Comparison of ENCODE assay signal across 8 mouse cellular contexts in genomic region chr6:100731996-100732375, GRCm38 (mm10). TPM values are rescaled to one million over a fixed set of nuclear protein-coding genes. Genes with fewer than 3 reads are reported as not detected.
DNase-seq lines count a peak whose midpoint lies in the region; ATAC-seq and TF ChIP-seq lines count a peak whose summit lies in the region.

No protein-coding gene starts in this region.

- TF ChIP-seq EP300 in heart, adult 2 months (IDR thresholded peaks at IDR 0.05; ENCODE audit: insufficient read depth, low read depth, low read length), result no peak

- H3K9ac ChIP-seq in heart, adult 2 months (ENCODE audit: low read depth, low read length), result no peak overlapping the region
- no peak overlapping the region for H3K9ac ChIP-seq in heart, embryonic 12.5 days
- H3K9ac ChIP-seq in hindbrain, embryonic 14.5 days, result no peak overlapping the region

- H3K4me1 ChIP-seq in heart, adult 2 months (ENCODE audit: control insufficient read depth, insufficient read depth, low read length), result peaks cover 1% of the 10 kb centered on the region; the same call in 1 of the 2 replicates
- H3K4me1 ChIP-seq in heart, embryonic 12.5 days (replicated peaks), result peaks cover 4% of the 10 kb centered on the region; the same call in 1 of the 2 replicates
- H3K4me1 ChIP-seq in hindbrain, embryonic 14.5 days (replicated peaks; ENCODE audit: control insufficient read depth, insufficient read depth, low read length), result no peaks in the 10 kb centered on the region

- peak; percentile 73 to 86 for DNase-seq in heart, adult 2 months
- peak; percentile 7 to 40 for DNase-seq in adrenal gland, postnatal 36 days
- DNase-seq in heart, adult 9 months (ENCODE audit: low spot score in 2 of 2), result peak; percentile 87 to 90
- DNase-seq in layer of hippocampus, adult 18-20 months (ENCODE audit: low spot score in 2 of 2), result peak; percentile 23 to 61
- DNase-seq in lung, postnatal 25 days (ENCODE audit: low spot score), result peak; percentile 69
- DNase-seq in hindbrain, embryonic 14.5 days (ENCODE audit: low spot score), result no peak

- no peak overlapping the region for H3K4me2 ChIP-seq in heart, embryonic 12.5 days
- H3K4me2 ChIP-seq in hindbrain, embryonic 14.5 days (replicated peaks), result no peak overlapping the region

- no peak overlapping the region for H3K4me3 ChIP-seq in heart, adult 2 months
- no peak overlapping the region for H3K4me3 ChIP-seq in heart, embryonic 12.5 days
- no peak overlapping the region for H3K4me3 ChIP-seq in hindbrain, embryonic 14.5 days (replicated peaks; ENCODE audit: low read length)

- no peaks in the 10 kb centered on the region for H3K9me3 ChIP-seq in heart, embryonic 12.5 days (replicated peaks)
- no peaks in the 10 kb centered on the region for H3K9me3 ChIP-seq in hindbrain, embryonic 14.5 days (ENCODE audit: control insufficient read depth, low read length)

- H3K27ac ChIP-seq in heart, adult 2 months, result no peak overlapping the region; the same call in 1 of the 2 replicates
- H3K27ac ChIP-seq in heart, embryonic 12.5 days (ENCODE audit: poor library complexity, severe bottlenecking), result no peak overlapping the region
- no peak overlapping the region for H3K27ac ChIP-seq in hindbrain, embryonic 14.5 days

- H3K36me3 ChIP-seq in heart, adult 2 months (ENCODE audit: control insufficient read depth, insufficient read depth, low read length), result no peaks in the 10 kb centered on the region
- no peaks in the 10 kb centered on the region for H3K36me3 ChIP-seq in heart, embryonic 12.5 days
- H3K36me3 ChIP-seq in hindbrain, embryonic 14.5 days (replicated peaks; ENCODE audit: control insufficient read depth, insufficient read depth), result no peaks in the 10 kb centered on the region

- 53% methylated on average over 9 of the region's 9 CpGs for WGBS in heart, adult 2 months
- WGBS in heart, embryonic 12.5 days, result 77% methylated on average over 9 of the region's 9 CpGs
- WGBS in hindbrain, embryonic 14.5 days, result 69% methylated on average over 9 of the region's 9 CpGs

- TF ChIP-seq CTCF in heart, adult 2 months (IDR thresholded peaks at IDR 0.05), result no peak

- TF ChIP-seq POLR2A in heart, adult 2 months (IDR thresholded peaks at IDR 0.05; ENCODE audit: insufficient read depth, low read depth, low read length), result no peak

- H3K27me3 ChIP-seq in heart, adult 2 months (ENCODE audit: control insufficient read depth, insufficient read depth, low read length), result no peaks in the 10 kb centered on the region
- H3K27me3 ChIP-seq in heart, embryonic 12.5 days (replicated peaks), result 0 out of 2 replicates have a peak, but pooled peaks cover 5% of the 10 kb centered on the region
- no peaks in the 10 kb centered on the region for H3K27me3 ChIP-seq in hindbrain, embryonic 14.5 days (ENCODE audit: control insufficient read depth, insufficient read depth, low read length)

- intact Hi-C loops in heart, adult 2 months (cut with DNase I), result no loop called here

- no peak for ATAC-seq in heart, embryonic 12.5 days (ENCODE audit: insufficient number of reproducible peaks, low FRiP score)
- ATAC-seq in activated CD4-positive, CD25-positive, alpha-beta regulatory T cell, adult 4 months, result no peak
- ATAC-seq in hindbrain, embryonic 14.5 days (ENCODE audit: low FRiP score), result no peak

- no peaks in the 10 kb centered on the region for H3K79me2 ChIP-seq in heart, adult 2 months (replicated peaks; ENCODE audit: control insufficient read depth, insufficient read depth, low read length)

RNA-seq across cellular contexts. Expression of gene Gxylt2, which starts 27.5 kb away (rescaled TPM):
- total RNA-seq in heart, adult 2 months (2021), result 1 to 10 TPM; 2.2 to 3.1 TPM
- 2.0 and 2.9 TPM in 2 replicates for polyA plus RNA-seq in heart, adult 2 months (2012; rRNA removed)
- polyA plus RNA-seq in heart, embryonic 12.5 days (2016; fragmentation: Nextera tagmentation; extraction: Ambion mirVana), result 1.6 and 1.9 TPM in 2 replicates
- total RNA-seq in adrenal gland, postnatal 36 days (2021), result under 1 TPM; 0.69 to 0.83 TPM
- 1 to 10 TPM; 1.6 to 1.9 TPM for total RNA-seq in layer of hippocampus, adult 18-20 months (2021)
- polyA plus RNA-seq in activated CD4-positive, CD25-positive, alpha-beta regulatory T cell, adult 4 months (2017; shearing (Covaris generic)), result under 1 TPM in 1 of 2 experiments, not detected in 1; 0.74 TPM
- 2.2 and 2.3 TPM in 2 replicates for polyA plus RNA-seq in hindbrain, embryonic 14.5 days (2014; fragmentation: Nextera tagmentation; extraction: Ambion mirVana)
